Mouse (Mus musculus) hindbrain, postnatal 0 days (tissue): Measurements from ENCODE around the gene Gm28051. TPM values are rescaled to one million over a fixed set of nuclear protein-coding genes. Genes with fewer than 3 reads are reported as not detected.
A peak's percentile ranks its signal among the peaks of the same experiment; 100 is the strongest.

ENCODE experiments used
- ATAC-seq: fragments of 200-750 bp; cut with Nextera tagmentation; 2 replicates; pipeline ENCODE4 v1.8.0; 2017; ENCODE audit warnings: mild to moderate bottlenecking, moderate TSS enrichment, moderate library complexity
- DNase-seq: peaks from one replicate; pipeline ENCODE4 v3.0.0-alpha.2; 2015; ENCODE audit warnings: low spot score
- H3K27ac ChIP-seq: fragments of 300-500 bp; sonication (generic); 2 replicates; pipeline ENCODE4 v1.5.1; 2014; ENCODE audit warnings: mild to moderate bottlenecking
- H3K27me3 ChIP-seq: fragments of 300-500 bp; sonication (generic); 2 replicates; pipeline ENCODE4 v1.6.1; 2014; ENCODE audit warnings: low read length, mixed read lengths; ENCODE audit not compliant: insufficient read depth
- H3K36me3 ChIP-seq: fragments of 300-500 bp; sonication (generic); 2 replicates; pipeline ENCODE4 v1.6.1; 2014; ENCODE audit warnings: low read length, mixed read lengths; ENCODE audit not compliant: insufficient read depth
- H3K4me1 ChIP-seq: fragments of 300-500 bp; sonication (generic); 2 replicates; pipeline ENCODE4 v1.6.1; 2014; ENCODE audit warnings: antibody characterized with exemption, low read length, mixed read lengths; ENCODE audit not compliant: insufficient read depth
- H3K4me2 ChIP-seq: fragments of 300-500 bp; sonication (generic); 2 replicates; pipeline ENCODE4 v1.6.1; 2014; ENCODE audit warnings: low read depth, mild to moderate bottlenecking, low read length, moderate library complexity, mixed read lengths
- H3K4me3 ChIP-seq: fragments of 300-500 bp; sonication (generic); 2 replicates; pipeline ENCODE4 v1.5.1; 2014; ENCODE audit warnings: low read length
- H3K9ac ChIP-seq: fragments of 300-500 bp; sonication (generic); replicated peaks from 2 replicates; pipeline ENCODE4 v1.6.1; 2014; ENCODE audit warnings: mild to moderate bottlenecking, low read length, moderate library complexity, mixed read lengths
- H3K9me3 ChIP-seq: fragments of 300-500 bp; sonication (generic); 2 replicates; pipeline ENCODE4 v1.6.1; 2016; ENCODE audit warnings: low read length, mixed read lengths
- CTCF ChIP-seq: IDR thresholded peaks from 2 replicates; pipeline ENCODE4 v1.5.1; 2016; ENCODE audit warnings: antibody characterized with exemption, control low read depth, low read depth
- WGBS: fragments of 180-500 bp; shearing (Covaris S2); extraction: QIAGEN DNeasy Blood & Tissue Kit; methylation state at CpG from one replicate; pipeline ENCODE4 v1.1.7; 2014; 5-methylcytosine and 5-hydroxymethylcytosine counted together
- polyA plus RNA-seq: library from polyadenylated mRNA; unstranded; fragments of >200 nt; fragmentation: Nextera tagmentation; extraction: Ambion mirVana; gene quantifications from 2 replicates; pipeline ENCODE4 v1.2.1, GENCODE M21; 2015
- total RNA-seq: library from RNA; depleted of rRNA; stranded (reverse); fragments of >200 nt; gene quantifications from 2 replicates; pipeline ENCODE4 v1.2.3, GENCODE M21; 2014

Gene Gm28051
- total and polyA plus RNA-seq, 2 experiments from 2014 or later, result not detected

GRCm38 (mm10) chr12:102703921-102704408, 53.6 kb downstream of the Gm28051 start:
- H3K4me1 ChIP-seq, result peaks cover 12% of the 10 kb centered on the region
- no peak for TF ChIP-seq CTCF
- ATAC-seq (peak; percentile 4; the same call in 1 of the 2 replicates), DNase-seq (peak; percentile 46)
- peak overlapping the region; percentile 69 for H3K4me2 ChIP-seq
- H3K27me3 ChIP-seq, result no peaks in the 10 kb centered on the region
- 6% methylated on average over 17 of the region's 17 CpGs for WGBS
- no peaks in the 10 kb centered on the region for H3K9me3 ChIP-seq
- peak overlapping the region; percentile 80 for H3K9ac ChIP-seq
- H3K27ac ChIP-seq, result peak overlapping the region; percentile 95; the same call in 1 of the 2 replicates
- H3K36me3 ChIP-seq, result no peaks in the 10 kb centered on the region
- peak overlapping the region; percentile 71 for H3K4me3 ChIP-seq

- DNase-seq (no peak), ATAC-seq (no peak)
- Histone ChIP-seq H3K9me3 (no peaks in the 10 kb centered on the region), H3K9ac (peak overlapping the region; percentile 80), H3K36me3 (no peaks in the 10 kb centered on the region), H3K27me3 (no peaks in the 10 kb centered on the region), H3K4me3 (peak overlapping the region; percentile 71), H3K4me2 (peak overlapping the region; percentile 69), H3K27ac (peak overlapping the region; percentile 65), H3K4me1 (peaks cover 12% of the 10 kb centered on the region)
- 21% methylated on average over 6 of the region's 6 CpGs for WGBS
- no peak for TF ChIP-seq CTCF
Measured at GRCm38 (mm10) chr12:102703441-102703840, 54.1 kb downstream of the Gm28051 start.

- Histone ChIP-seq H3K4me2 (peak overlapping the region; percentile 69), H3K27ac (peak overlapping the region; percentile 65), H3K9me3 (no peaks in the 10 kb centered on the region), H3K4me1 (peaks cover 16% of the 10 kb centered on the region), H3K4me3 (peak overlapping the region; percentile 71), H3K27me3 (no peaks in the 10 kb centered on the region), H3K9ac (peak overlapping the region; percentile 80; the same call in 1 of the 2 replicates), H3K36me3 (no peaks in the 10 kb centered on the region)
- DNase-seq, result peak; percentile 75
- WGBS, result 1% methylated on average over 4 of the region's 4 CpGs
- no peak for ATAC-seq
- TF ChIP-seq CTCF, result peak; percentile 53
Measured at GRCm38 (mm10) chr12:102703111-102703412, 54.5 kb downstream of the Gm28051 start.

- 3% methylated on average over 15 of the region's 15 CpGs for WGBS
- peak; percentile 78 for TF ChIP-seq CTCF
- Histone ChIP-seq H3K9ac (peak overlapping the region; percentile 6; the same call in 1 of the 2 replicates), H3K4me2 (peak overlapping the region; percentile 69), H3K36me3 (no peaks in the 10 kb centered on the region), H3K9me3 (no peaks in the 10 kb centered on the region), H3K27me3 (no peaks in the 10 kb centered on the region), H3K4me3 (peak overlapping the region; percentile 71), H3K27ac (peak overlapping the region; percentile 65; the same call in 1 of the 2 replicates), H3K4me1 (peaks cover 16% of the 10 kb centered on the region)
- DNase-seq (peak; percentile 95), ATAC-seq (no peak)
Measured at GRCm38 (mm10) chr12:102702356-102703110, 55.0 kb downstream of the Gm28051 start.

GRCm38 (mm10) chr12:102701691-102702207, 55.8 kb downstream of the Gm28051 start:
- H3K4me1 ChIP-seq, result peaks cover 17% of the 10 kb centered on the region
- no peaks in the 10 kb centered on the region for H3K9me3 ChIP-seq
- DNase-seq (no peak), ATAC-seq (no peak)
- peak overlapping the region; percentile 71; the same call in 1 of the 2 replicates for H3K4me3 ChIP-seq
- H3K4me2 ChIP-seq, result peak overlapping the region; percentile 69
- no peak for TF ChIP-seq CTCF
- H3K27ac ChIP-seq, result no peak overlapping the region
- 89% methylated on average over 5 of the region's 5 CpGs for WGBS
- no peaks in the 10 kb centered on the region for H3K27me3 ChIP-seq
- H3K36me3 ChIP-seq, result no peaks in the 10 kb centered on the region
- H3K9ac ChIP-seq, result no peak overlapping the region

- H3K4me1 ChIP-seq, result peaks cover 28% of the 10 kb centered on the region
- H3K4me3 ChIP-seq, result no peak overlapping the region
- ATAC-seq (no peak), DNase-seq (no peak)
- TF ChIP-seq CTCF, result 0 out of 2 replicates have a peak, but pooled peaks have one; percentile 24
- H3K27ac ChIP-seq, result peak overlapping the region; percentile 48; the same call in 1 of the 2 replicates
- no peaks in the 10 kb centered on the region for H3K9me3 ChIP-seq
- H3K4me2 ChIP-seq, result no peak overlapping the region
- no peaks in the 10 kb centered on the region for H3K27me3 ChIP-seq
- no peaks in the 10 kb centered on the region for H3K36me3 ChIP-seq
- 62% methylated on average over 12 of the region's 12 CpGs for WGBS
- no peak overlapping the region for H3K9ac ChIP-seq
Measured at GRCm38 (mm10) chr12:102700453-102700852, 57.1 kb downstream of the Gm28051 start.
